Mouse (Mus musculus): ENCODE results near the gene Zbtb2. TPM values are rescaled to one million over a fixed set of nuclear protein-coding genes. Genes with fewer than 3 reads are reported as not detected.

Zbtb2 gene
- polyA plus RNA-seq, 1 experiment from 2014 or later = 3.9 TPM

- H3K27ac ChIP-seq (ENCODE audit: low read length) = no peak overlapping the region
- no peak overlapping the region for H3K4me2 ChIP-seq (ENCODE audit: low read depth, low read length)
- H3K36me3 ChIP-seq (ENCODE audit: control insufficient read depth, insufficient read depth) = no peaks in the 10 kb centered on the region
- no peaks in the 10 kb centered on the region for H3K27me3 ChIP-seq (ENCODE audit: control insufficient read depth, insufficient read depth, low read depth, low read length)
- WGBS (ENCODE audit: insufficient replicate concordance) = 75% methylated on average over 4 of the region's 4 CpGs
- H3K4me3 ChIP-seq (ENCODE audit: low read depth, low read length) = no peak overlapping the region
- no peaks in the 10 kb centered on the region for H3K4me1 ChIP-seq (ENCODE audit: control insufficient read depth, low read depth, low read length)
- no peak for ATAC-seq (ENCODE audit: low read depth)
- H3K9me3 ChIP-seq (replicated peaks; ENCODE audit: control insufficient read depth, low read length) = no peaks in the 10 kb centered on the region
- no peak overlapping the region for H3K9ac ChIP-seq (ENCODE audit: low read depth, low read length)
These were observed 13.2 kb downstream of the Zbtb2 start for GRCm38 (mm10) chr10:4374734-4375133.

GRCm38 (mm10) chr10:4374239-4374638, 13.7 kb downstream of the Zbtb2 start:
- 67% methylated on average over 7 of the region's 7 CpGs for WGBS (ENCODE audit: insufficient replicate concordance)
- Histone ChIP-seq H3K4me1 (ENCODE audit: control insufficient read depth, low read depth, low read length) (no peaks in the 10 kb centered on the region), H3K27me3 (ENCODE audit: control insufficient read depth, insufficient read depth, low read depth, low read length) (no peaks in the 10 kb centered on the region), H3K4me2 (ENCODE audit: low read depth, low read length) (no peak overlapping the region), H3K36me3 (ENCODE audit: control insufficient read depth, insufficient read depth) (no peaks in the 10 kb centered on the region), H3K9me3 (replicated peaks; ENCODE audit: control insufficient read depth, low read length) (no peaks in the 10 kb centered on the region), H3K9ac (ENCODE audit: low read depth, low read length) (no peak overlapping the region), H3K4me3 (ENCODE audit: low read depth, low read length) (no peak overlapping the region), H3K27ac (ENCODE audit: low read length) (no peak overlapping the region)
- no peak for ATAC-seq (ENCODE audit: low read depth)

DNA sequence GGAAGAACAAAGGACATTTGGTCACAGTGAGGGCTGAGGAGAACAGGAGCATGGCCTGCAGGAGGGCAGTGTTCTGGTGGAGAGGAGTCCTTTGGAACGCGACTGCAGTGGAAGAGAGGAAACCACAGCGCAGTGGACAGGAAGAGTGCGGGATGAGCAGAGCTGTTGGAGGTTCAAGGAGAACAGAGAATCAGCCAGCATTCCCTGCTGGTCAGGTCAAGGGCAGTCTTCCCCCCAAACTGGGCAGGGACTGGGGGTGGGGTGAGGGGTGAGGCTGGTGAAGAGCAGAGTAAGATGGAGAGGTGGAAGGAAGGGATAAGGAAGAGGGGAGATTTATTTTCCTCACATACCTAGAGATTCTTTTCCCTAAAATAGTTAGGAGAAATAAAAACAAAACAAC, 14.3 kb downstream of the Zbtb2 start:
- no peak overlapping the region for H3K4me3 ChIP-seq (ENCODE audit: low read depth, low read length)
- WGBS (ENCODE audit: insufficient replicate concordance) = 62% methylated on average over 4 of the region's 4 CpGs
- H3K9me3 ChIP-seq (replicated peaks; ENCODE audit: control insufficient read depth, low read length) = no peaks in the 10 kb centered on the region

DNA sequence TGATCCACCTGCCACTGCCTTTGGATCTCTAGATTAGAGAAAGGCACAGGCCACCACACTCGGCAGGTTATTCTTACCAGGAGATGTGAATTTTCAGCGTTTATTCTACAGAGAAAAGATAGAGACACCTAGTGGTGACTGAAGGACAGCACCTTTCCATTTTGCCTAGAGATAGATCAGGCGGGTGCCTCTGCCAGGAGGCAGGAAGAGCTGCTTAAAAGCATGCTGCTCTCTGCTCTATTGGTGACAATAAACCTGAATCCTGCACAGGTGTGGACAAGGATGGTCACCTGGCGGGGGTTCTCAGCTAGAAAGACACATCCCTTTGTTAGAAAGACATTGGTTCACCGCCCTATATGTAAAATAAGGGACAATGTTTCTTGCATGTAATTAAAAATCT, 15.9 kb downstream of the Zbtb2 start:
- no peak overlapping the region for H3K4me2 ChIP-seq (ENCODE audit: low read depth, low read length)
- H3K27me3 ChIP-seq (ENCODE audit: control insufficient read depth, insufficient read depth, low read depth, low read length) = no peaks in the 10 kb centered on the region
- no peak overlapping the region for H3K9ac ChIP-seq (ENCODE audit: low read depth, low read length)
- H3K4me3 ChIP-seq (ENCODE audit: low read depth, low read length) = no peak overlapping the region
- no peak overlapping the region for H3K27ac ChIP-seq (ENCODE audit: low read length)
- 39% methylated on average over 5 of the region's 5 CpGs for WGBS (ENCODE audit: insufficient replicate concordance)
- H3K36me3 ChIP-seq (ENCODE audit: control insufficient read depth, insufficient read depth) = no peaks in the 10 kb centered on the region
- no peaks in the 10 kb centered on the region for H3K4me1 ChIP-seq (ENCODE audit: control insufficient read depth, low read depth, low read length)
- ATAC-seq (ENCODE audit: low read depth) = no peak
- H3K9me3 ChIP-seq (replicated peaks; ENCODE audit: control insufficient read depth, low read length) = no peaks in the 10 kb centered on the region

More for the DNA sequence above, 14.3 kb downstream of the Zbtb2 start:
- H3K4me2 ChIP-seq (ENCODE audit: low read depth, low read length) = no peak overlapping the region
- no peaks in the 10 kb centered on the region for H3K36me3 ChIP-seq (ENCODE audit: control insufficient read depth, insufficient read depth)
- no peaks in the 10 kb centered on the region for H3K27me3 ChIP-seq (ENCODE audit: control insufficient read depth, insufficient read depth, low read depth, low read length)
- no peaks in the 10 kb centered on the region for H3K4me1 ChIP-seq (ENCODE audit: control insufficient read depth, low read depth, low read length)
- no peak for ATAC-seq (ENCODE audit: low read depth)
- no peak overlapping the region for H3K27ac ChIP-seq (ENCODE audit: low read length)
- H3K9ac ChIP-seq (ENCODE audit: low read depth, low read length) = no peak overlapping the region

GRCm38 (mm10) chr10:4370105-4370504, 17.8 kb downstream of the Zbtb2 start:
- no peak for ATAC-seq (ENCODE audit: low read depth)
- no peaks in the 10 kb centered on the region for H3K36me3 ChIP-seq (ENCODE audit: control insufficient read depth, insufficient read depth)
- H3K27ac ChIP-seq (ENCODE audit: low read length) = no peak overlapping the region
- H3K4me2 ChIP-seq (ENCODE audit: low read depth, low read length) = no peak overlapping the region
- WGBS (ENCODE audit: insufficient replicate concordance) = 74% methylated on average over 11 of the region's 11 CpGs
- H3K27me3 ChIP-seq (ENCODE audit: control insufficient read depth, insufficient read depth, low read depth, low read length) = no peaks in the 10 kb centered on the region
- H3K4me3 ChIP-seq (ENCODE audit: low read depth, low read length) = no peak overlapping the region
- H3K9me3 ChIP-seq (replicated peaks; ENCODE audit: control insufficient read depth, low read length) = no peaks in the 10 kb centered on the region
- H3K9ac ChIP-seq (ENCODE audit: low read depth, low read length) = no peak overlapping the region
- H3K4me1 ChIP-seq (ENCODE audit: control insufficient read depth, low read depth, low read length) = no peaks in the 10 kb centered on the region

DNA sequence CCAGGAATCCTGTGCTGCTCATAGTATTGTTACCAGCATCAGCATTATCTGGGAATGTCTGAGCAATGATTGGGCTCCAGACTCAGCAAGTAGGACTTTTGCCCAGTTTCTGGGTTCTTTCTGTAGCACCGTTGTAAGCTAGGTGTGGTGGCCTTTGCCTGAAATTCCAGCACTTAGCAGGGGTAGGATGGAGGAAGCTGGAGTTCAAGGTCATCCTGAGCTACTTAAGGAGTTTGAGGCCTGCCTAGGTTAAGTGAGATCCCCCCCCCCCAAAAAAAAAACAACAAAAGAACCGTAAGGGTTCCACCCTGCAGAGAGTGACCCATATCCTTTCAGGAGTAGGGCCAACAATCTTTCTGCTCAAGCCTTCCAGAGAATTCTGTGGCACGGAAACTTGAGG, 23.3 kb downstream of the Zbtb2 start:
- H3K27ac ChIP-seq (ENCODE audit: low read length) = no peak overlapping the region
- no peak overlapping the region for H3K4me2 ChIP-seq (ENCODE audit: low read depth, low read length)
- H3K27me3 ChIP-seq (ENCODE audit: control insufficient read depth, insufficient read depth, low read depth, low read length) = no peaks in the 10 kb centered on the region
- no peaks in the 10 kb centered on the region for H3K4me1 ChIP-seq (ENCODE audit: control insufficient read depth, low read depth, low read length)
- ATAC-seq (ENCODE audit: low read depth) = no peak
- H3K9me3 ChIP-seq (replicated peaks; ENCODE audit: control insufficient read depth, low read length) = no peaks in the 10 kb centered on the region
- WGBS (ENCODE audit: insufficient replicate concordance) = 79% methylated on average over 3 of the region's 3 CpGs
- H3K9ac ChIP-seq (ENCODE audit: low read depth, low read length) = no peak overlapping the region
- H3K4me3 ChIP-seq (ENCODE audit: low read depth, low read length) = no peak overlapping the region
- H3K36me3 ChIP-seq (ENCODE audit: control insufficient read depth, insufficient read depth) = no peaks in the 10 kb centered on the region

DNA sequence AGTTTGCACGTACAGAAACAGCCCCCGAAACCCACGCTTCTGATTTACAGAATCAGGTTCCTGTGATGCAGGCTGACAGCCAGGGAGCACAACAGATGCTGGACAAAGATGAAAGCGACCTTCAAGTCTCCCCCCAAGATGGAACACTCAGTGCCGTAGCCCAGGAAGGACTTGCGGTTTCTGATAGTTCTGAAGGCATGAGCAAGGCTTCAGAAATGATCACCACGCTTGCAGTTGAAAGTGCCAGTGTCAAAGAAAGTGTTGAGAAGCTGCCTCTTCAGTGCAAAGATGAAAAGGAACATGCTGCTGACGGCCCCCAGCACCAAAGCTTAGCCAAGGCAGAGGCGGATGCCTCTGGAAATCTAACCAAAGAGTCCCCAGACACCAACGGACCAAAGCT, 30.5 kb downstream of the Zbtb2 start:
- 73% methylated on average over 10 of the region's 10 CpGs for WGBS (ENCODE audit: insufficient replicate concordance)
- no peak overlapping the region for H3K4me3 ChIP-seq (ENCODE audit: low read depth, low read length)
- H3K9ac ChIP-seq (ENCODE audit: low read depth, low read length) = no peak overlapping the region
- H3K4me2 ChIP-seq (ENCODE audit: low read depth, low read length) = no peak overlapping the region
- no peak overlapping the region for H3K27ac ChIP-seq (ENCODE audit: low read length)
- no peaks in the 10 kb centered on the region for H3K27me3 ChIP-seq (ENCODE audit: control insufficient read depth, insufficient read depth, low read depth, low read length)
- no peaks in the 10 kb centered on the region for H3K36me3 ChIP-seq (ENCODE audit: control insufficient read depth, insufficient read depth)
- H3K9me3 ChIP-seq (replicated peaks; ENCODE audit: control insufficient read depth, low read length) = no peaks in the 10 kb centered on the region
- no peak for ATAC-seq (ENCODE audit: low read depth)
- H3K4me1 ChIP-seq (ENCODE audit: control insufficient read depth, low read depth, low read length) = no peaks in the 10 kb centered on the region

- H3K27me3 ChIP-seq (ENCODE audit: control insufficient read depth, insufficient read depth, low read depth, low read length) = no peaks in the 10 kb centered on the region
- H3K27ac ChIP-seq (ENCODE audit: low read length) = no peak overlapping the region
- no peaks in the 10 kb centered on the region for H3K4me1 ChIP-seq (ENCODE audit: control insufficient read depth, low read depth, low read length)
- no peak for ATAC-seq (ENCODE audit: low read depth)
- no peaks in the 10 kb centered on the region for H3K36me3 ChIP-seq (ENCODE audit: control insufficient read depth, insufficient read depth)
- no peak overlapping the region for H3K4me2 ChIP-seq (ENCODE audit: low read depth, low read length)
- no peak overlapping the region for H3K4me3 ChIP-seq (ENCODE audit: low read depth, low read length)
- no peak overlapping the region for H3K9ac ChIP-seq (ENCODE audit: low read depth, low read length)
- no peaks in the 10 kb centered on the region for H3K9me3 ChIP-seq (replicated peaks; ENCODE audit: control insufficient read depth, low read length)
- WGBS (ENCODE audit: insufficient replicate concordance) = 15% methylated on average over 5 of the region's 5 CpGs
These were observed 31.3 kb downstream of the Zbtb2 start for GRCm38 (mm10) chr10:4356640-4357039.

GRCm38 (mm10) chr10:4355882-4356451, 31.9 kb downstream of the Zbtb2 start:
- Histone ChIP-seq H3K4me1 (ENCODE audit: control insufficient read depth, low read depth, low read length) (no peaks in the 10 kb centered on the region), H3K9ac (ENCODE audit: low read depth, low read length) (no peak overlapping the region), H3K4me2 (ENCODE audit: low read depth, low read length) (no peak overlapping the region), H3K27ac (ENCODE audit: low read length) (no peak overlapping the region), H3K9me3 (replicated peaks; ENCODE audit: control insufficient read depth, low read length) (no peaks in the 10 kb centered on the region), H3K27me3 (ENCODE audit: control insufficient read depth, insufficient read depth, low read depth, low read length) (no peaks in the 10 kb centered on the region), H3K4me3 (ENCODE audit: low read depth, low read length) (no peak overlapping the region), H3K36me3 (ENCODE audit: control insufficient read depth, insufficient read depth) (no peaks in the 10 kb centered on the region)
- WGBS (ENCODE audit: insufficient replicate concordance) = 62% methylated on average over 19 of the region's 19 CpGs
- ATAC-seq (ENCODE audit: low read depth) = no peak
